Mouse (Mus musculus) cerebellum, adult 8-10 months (tissue): ENCODE data around the gene Cd3e.
"Not testable (repeated sequence)": the region's sequence is repeated elsewhere in the genome, so short reads cannot be mapped to it uniquely, and the experiment has no call there.

Experiments used
- DNase-seq: peaks from one replicate; pipeline ENCODE4 v3.0.0; 2022

Cd3e gene

DNA sequence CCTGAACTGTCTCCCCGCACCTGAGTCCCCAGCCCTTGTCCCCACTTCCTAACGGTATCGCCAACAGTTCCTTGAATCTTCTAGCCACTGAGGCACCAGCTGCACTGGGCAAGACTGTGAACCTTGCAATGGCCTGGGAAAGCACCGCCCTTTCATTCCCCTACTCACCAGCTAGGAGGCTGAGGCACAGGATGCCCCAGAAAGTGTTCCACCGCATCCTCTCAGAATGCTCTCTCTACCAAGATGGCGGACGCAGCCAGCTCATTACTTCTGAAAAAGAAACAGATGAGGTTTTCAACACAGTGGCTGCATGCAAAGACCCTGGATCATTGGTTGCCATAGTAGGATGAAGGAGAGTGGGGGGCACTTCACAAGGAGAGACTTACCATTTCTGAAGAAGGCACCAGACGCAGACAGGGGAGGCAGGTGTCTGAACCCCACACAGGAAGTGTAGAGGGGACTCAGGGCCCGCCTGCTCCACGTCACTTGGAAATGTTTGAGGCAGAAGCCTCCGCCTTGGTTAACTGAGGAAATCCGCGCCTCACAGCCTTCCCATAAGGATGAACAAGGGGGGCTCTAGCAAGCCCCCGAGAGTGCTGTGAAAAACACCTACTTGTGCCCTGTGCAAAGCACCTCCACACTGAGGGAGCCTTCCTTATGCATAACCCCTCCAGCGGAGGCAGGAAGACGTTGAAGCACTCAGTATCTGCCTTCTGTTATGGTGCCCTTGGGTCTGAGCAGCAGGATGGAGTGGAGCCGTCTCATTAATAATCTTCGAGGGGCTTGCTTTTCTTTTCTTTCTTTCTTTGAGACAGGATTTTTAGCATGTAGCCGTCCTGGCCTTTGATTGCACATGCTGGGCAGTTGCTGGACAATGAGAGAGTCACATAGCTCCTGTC lies at the start of gene Cd3e:
Gene Cd3e, minus strand, starts transcription at position 448 of the 899 bp plus-strand sequence.
- no peak for DNase-seq

DNA sequence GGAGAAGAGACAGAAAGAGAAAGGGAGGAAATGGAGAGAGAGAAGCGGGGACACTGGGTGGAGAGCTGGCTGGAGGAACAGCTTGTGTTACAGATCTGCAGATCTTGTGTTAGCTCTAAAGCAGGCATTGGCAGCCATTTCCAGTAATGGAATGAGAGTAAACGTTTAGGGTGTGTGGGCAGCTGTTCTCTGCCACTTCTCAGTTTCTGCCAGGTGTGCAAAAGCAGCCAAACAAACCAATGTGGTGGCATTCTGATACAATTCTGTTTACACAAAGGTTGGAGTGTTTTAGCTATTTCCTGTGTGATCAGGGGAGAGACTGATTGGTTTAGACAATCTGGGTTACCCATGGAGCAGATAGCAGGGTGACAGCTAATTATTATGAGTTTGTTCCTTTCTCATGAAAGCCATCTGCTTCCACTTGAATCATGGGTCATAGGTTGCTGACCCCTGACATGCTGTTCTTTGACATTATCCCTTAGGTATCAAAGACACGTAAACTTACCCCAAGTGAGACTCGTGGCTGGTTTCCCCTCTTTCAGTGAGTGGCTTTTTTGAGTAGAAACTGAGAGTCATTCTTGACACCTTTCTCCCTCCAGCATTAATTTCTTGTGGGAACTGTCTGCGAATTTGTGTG lies 49.0 kb upstream of the Cd3e start:
- no peak for DNase-seq

DNA sequence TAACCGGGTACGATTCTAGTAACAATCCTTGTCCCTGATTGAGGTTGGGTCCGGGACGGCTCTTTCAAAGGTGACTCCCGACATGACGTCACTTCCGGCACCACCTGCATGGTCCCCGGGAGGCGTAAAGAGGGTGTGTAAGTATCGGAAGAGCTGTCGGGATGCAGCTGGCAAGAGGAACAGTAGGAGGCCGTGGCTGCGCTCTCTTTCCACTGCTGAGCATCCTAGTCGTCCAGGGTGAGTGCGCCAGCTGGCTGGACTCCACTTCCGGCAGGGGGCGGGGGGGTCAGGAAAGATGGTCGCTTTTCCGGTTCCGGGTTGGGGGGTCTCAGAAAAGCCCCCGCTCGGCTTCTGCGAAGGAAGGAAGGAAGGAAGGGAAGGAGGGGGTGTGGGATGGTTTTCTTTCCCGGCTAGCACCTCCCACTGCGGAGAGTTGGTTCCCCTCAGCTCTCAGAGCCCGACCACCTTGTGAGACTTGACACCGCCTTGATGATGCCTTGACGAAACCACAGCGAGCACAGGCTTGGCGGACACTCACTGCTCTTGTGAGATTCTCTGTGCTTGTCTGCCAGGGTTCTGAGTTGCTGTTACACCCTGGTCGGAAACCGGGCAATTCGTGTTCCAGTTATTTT lies 45.8 kb upstream of the Cd3e start, which contains the start of gene Mpzl3:
Gene Mpzl3, plus strand, starts transcription at position 105 of the 632 bp plus-strand sequence.
- DNase-seq, result peak; percentile 93

DNA sequence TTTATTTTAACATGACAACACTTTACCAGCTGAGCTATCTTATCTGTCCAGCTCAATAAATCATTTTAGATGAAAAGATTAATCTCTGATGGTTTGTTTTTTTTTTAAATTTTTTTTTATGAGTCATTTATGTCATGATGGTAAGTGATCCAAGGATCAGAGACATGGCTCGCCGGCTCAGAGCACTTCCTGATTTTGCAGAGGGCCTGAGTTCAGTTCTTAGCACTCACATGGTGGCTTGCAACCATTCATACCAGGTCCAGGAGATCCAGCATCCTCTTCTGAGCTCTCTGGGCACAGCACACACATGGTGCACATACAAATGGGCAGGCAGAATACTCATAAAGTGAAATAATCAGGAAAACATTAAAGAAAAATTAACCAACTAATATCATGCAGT lies 40.9 kb upstream of the Cd3e start:
- DNase-seq, result no peak

DNA sequence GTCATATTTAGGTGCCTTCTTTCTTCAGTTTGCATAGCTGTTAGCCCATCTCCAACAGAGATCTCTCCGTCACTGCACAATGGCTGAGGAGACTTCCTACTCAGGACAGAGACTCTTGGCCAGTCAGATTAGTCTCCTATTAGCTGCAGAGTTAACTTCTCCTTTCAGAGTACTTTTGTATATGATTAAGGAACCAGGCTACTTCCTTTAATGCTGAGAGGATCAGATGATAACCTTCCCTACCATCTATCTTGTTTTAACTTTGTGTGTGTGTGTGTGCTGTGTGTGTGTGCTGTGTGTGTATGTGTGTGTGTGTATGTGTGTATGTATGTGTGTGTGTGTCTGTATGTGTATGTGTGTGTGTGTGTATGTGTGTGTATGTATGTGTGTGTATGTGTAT lies 40.3 kb upstream of the Cd3e start:
- no peak for DNase-seq

DNA sequence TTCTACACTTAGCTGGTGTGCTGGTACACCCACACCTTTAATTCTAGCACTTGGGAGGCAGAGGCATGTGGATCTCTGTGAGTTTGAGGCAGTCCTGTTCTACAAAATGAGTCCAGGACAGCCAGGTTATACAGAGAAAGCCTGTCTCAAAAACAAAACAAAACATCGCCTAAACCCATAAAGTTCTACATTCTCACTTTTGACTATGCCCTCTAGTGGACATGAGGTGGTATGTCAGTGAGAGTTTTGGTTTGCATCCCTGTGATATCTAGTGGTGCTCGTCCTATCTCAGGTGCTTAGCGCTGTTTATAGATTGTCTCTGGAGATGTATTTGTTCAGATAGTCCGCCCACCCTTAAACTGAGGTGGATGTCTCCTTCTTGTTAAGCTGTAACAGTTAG lies 39.1 kb upstream of the Cd3e start:
- DNase-seq, result peak; percentile 37

DNA sequence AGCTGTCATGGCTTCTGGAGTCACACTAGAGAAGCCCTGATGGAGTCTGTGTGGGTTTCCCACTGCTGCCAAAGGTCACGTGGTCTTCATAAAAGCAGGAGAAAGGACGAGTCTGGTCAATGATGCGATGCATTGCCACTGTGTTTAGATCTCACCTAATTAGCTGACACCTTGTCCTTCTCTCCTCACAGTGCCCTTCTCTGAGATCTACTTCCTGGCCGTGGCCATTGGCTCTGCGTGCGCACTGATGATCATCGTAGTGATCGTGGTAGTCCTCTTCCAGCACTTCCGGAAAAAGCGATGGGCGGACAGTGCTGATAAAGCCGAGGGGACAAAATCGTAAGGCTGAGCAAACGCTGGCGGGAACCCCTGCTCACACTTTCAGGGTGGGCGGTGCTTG lies 37.5 kb upstream of the Cd3e start:
- DNase-seq, result no peak

DNA sequence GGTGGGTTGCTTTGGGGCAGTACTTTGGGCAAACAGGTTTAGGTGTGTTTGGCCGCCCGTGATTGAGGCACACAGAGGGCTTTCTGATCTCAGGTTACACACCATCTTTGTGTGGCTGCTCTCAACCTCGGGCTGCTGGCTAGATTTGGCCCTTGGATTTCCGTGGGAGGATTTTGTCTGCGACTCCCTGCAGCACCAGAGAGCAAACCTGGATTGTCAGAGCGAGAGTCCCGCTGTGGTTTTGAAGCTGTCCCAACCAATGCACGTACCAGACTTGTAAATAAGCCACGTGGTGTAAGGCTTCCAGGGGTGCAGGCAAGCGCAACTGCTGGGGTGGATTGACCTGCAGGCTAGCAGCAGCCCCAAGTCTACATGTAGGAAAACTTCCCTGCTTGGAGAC lies 33.5 kb upstream of the Cd3e start:
- DNase-seq, result no peak

DNA sequence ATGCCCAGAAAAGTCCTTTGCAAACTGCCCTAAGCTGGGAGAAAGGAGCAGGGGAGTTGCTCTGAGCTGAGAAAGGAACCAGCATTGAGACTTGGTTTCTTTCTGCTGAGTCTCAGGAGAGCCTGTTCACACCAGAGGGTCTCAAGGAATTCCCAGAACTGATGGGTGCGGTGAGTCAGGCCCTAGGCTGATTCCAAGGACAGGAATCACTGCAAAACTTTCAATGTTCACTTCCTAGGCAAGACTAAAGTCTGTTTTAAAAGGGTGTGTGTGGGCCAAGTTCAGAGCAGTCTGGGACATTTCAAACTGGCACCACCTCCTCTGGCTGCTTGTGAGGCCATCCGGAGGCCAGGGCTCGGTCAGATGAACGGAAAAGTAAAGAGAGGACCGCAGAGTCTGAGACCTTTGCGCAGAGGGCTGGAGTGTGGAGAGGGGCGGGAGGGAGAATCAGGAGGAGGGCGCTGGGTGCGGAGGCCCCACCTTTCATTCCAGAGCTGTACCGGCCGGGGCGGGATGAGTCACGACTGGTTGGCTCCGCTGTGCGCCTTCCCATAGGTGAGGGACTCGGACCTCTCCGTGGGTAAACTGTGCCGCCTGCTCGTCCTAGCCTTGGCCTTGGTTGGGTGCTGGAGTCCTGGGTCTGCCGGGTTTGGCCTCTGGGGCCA lies 32.8 kb upstream of the Cd3e start:
- DNase-seq, result no peak

DNA sequence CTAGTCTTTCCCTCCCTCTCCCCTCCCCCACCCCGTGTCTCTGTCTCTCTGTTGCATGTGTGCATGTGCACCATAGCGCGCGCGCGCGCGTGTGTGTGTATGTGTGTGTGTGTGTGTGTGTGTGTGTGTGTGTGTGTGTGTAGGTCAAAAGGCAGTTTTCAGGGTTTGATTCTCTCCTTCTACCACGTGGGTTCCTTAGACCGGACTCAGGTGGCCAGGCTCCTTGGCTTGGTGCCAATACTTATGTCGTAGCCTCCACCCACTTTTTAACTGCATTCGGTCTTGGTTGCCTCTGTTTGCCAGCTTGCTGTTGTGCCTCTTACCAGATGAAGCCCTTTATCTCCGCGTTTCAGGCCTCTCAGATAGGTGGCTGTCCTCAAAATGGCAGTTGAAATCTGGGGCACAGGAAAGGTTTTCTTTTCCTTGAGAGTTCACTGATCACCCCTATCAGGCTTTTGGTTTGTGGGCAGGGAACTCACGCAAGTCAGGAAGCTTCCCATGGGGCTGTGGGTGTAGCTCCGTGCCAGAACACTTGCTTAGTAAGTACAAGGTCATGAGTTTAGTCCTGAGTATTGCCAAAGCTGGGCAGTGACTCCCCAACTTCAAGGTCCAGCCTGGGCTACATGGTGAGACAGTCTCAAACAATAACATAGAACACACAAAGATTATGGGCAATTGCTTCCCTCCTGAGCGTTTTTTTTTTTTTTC lies 31.9 kb upstream of the Cd3e start:
- no peak for DNase-seq

DNA sequence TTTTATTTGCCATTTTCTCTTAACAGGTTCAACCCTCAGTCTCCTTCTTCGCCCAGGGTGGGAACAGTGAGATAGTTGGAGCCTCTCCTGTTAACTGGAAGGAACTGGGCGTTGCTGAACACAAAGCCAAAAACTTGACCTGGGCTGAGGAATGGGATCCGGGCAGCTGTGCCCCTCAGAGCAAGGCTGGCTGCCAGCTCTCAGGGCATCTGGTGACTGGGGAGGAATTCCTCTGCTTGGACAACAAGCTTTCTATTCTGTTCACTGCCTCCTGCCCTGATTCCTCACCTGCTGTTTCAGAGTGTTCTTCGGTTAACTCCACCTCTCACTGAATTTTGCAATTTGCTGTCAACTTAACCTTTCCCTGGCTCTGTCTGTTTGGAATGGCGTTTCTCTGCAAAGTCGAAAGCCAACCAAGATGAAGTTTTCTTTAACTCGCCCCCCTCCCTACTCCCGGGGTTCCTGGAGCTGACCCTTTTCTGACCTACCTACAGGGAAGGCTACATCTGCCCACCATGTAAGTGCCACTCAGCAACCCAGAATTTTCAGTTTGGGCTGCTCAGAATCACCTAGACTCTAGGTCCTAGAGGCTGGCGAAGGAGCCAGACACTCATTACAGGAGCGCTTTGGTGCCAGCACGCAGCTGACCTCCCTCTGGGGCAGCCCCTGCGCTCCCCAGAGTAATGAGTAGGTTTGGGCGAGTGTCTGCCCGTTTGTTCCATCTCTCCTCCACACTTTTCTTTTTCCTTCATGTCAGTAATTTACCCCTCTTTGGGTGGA lies 30.8 kb upstream of the Cd3e start:
- no peak for DNase-seq

DNA sequence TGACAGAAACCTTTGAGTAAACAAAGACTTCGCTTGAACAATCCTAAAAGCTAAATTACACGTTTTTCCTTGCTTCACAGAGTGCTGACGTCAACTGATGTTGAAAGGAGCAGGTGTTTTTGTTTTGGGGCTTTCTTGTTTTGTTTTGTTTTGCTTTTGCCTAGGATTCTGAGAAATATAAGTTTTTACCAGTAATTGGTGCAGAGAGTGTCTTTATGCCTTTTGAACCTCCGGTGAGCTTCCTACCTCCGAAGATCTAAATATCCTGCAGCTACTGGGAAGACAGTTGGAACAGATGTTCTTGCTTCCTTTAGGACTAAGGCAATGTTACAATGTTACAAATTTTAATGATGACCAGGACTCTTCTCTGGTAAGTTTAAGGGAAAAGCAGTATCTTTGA lies 30.1 kb upstream of the Cd3e start, which contains the start of gene Mpzl2:
Gene Mpzl2, plus strand, starts transcription at position 301 of the 400 bp plus-strand sequence.
- no peak for DNase-seq

DNA sequence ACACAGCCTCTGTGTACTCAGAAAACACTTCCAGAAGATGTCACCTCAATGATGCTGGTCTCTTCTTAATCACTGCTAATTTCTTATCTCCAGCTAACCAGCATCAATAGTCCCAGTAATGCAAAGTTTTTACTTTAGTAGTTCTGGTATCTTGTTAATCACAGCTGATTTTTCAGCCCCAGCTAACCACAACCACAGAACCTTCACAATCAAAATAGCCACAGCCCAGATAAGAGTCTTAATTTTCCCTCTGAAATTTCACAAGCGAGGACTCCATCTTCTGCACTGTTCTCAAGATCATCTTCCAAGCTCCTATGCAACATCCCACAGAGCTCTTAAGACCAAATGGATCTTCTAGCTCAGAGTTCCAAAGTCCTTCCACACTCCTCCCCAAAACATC lies 28.4 kb upstream of the Cd3e start:
- not testable (repeated sequence) for DNase-seq

DNA sequence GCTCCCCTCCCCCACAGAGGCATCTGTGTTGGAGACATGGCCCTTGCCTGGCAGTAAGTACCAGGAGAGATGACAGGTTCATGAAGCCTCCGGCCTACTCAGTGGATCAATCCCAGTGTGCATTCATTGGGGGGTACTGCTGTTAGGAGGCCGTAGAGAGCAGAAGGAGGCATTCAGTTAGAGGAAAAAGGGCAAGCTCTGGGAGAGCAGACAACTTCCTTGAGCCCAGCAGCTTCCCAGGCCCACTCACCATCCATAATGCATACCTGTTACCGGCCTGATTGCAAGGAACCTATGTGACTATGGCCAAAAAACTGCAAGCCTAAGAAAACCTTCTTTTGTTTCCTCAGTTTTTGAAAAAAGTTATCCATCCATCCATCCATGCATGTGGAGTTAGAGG lies 25.1 kb upstream of the Cd3e start:
- no peak for DNase-seq

DNA sequence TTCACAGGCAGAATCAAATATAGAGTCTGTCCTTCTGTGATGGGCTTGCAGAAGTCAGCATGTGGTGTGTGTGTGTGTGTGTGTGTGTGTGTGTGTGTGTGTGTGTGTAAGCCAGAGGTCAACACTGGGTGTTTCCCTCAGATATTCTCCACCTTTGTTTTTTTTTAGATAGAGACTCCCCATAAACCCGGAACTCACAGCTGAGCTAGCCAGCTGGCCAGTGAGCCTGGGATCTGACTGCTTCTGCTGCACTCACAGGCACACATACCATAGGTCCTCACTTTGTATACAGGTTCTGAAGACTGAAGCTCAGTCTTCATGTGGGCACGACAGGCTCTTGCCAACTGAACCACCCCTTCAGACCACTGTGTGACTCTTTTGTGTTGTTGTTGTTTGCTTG lies 22.8 kb upstream of the Cd3e start:
- DNase-seq, result no peak

DNA sequence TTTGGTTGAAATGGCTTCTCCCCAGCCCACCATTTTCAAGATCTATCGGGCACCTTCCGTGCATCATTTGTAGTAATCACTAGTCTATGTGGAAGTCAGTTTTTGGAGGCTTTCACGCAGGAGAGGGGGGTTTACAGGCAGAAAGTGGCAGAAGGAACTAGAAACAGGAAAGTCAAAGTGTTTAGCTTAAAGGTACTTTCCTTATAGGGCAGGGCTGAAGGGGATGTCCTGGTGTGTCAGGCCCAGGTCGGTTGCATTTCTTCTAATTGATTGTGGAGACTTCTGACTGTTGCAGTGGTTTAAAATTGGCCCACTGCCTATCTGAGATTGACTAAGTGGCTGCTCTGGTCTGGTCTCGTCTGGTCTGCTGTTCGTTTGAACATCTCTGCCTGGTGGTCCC lies 20.9 kb upstream of the Cd3e start:
- DNase-seq, result no peak

DNA sequence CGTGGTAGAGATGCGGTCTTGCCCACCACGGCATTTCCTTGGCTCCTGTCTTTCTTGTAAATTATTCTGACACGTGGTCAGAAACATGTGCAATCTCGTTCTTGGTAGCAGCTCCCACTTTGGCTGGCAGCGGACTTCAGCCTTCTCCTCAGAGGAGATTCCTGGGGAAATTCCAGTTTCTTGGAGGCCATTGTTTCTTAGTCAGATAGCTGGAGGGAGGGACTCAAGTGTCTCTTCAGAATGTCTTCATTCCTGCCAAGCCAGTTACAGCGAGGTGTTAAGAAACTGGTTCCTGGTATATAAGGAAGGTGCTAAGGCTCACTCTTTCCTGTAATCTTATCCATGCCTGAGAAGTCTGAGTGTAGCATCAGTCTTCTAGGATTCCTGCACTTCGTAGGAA lies 17.9 kb upstream of the Cd3e start:
- DNase-seq, result no peak

DNA sequence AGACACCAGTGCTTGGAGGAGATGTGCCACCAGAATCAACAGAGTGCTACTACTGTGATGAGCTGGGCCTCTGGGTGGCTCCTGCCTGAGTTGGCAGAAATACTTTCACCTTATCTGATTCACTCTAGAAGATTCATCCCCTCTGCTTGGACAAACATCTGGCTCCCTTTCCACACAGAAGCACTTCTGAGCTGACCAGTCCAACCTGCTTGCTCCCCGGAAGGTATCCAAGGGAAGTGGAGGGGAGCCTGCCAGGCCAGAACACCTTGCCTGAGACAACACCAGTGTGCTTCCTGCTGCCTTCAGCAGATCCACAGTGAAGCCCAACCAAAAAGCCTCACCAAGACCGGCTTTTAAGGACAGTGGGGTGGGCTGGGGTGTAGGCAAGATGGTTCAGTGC lies 14.8 kb upstream of the Cd3e start:
- DNase-seq, result no peak

DNA sequence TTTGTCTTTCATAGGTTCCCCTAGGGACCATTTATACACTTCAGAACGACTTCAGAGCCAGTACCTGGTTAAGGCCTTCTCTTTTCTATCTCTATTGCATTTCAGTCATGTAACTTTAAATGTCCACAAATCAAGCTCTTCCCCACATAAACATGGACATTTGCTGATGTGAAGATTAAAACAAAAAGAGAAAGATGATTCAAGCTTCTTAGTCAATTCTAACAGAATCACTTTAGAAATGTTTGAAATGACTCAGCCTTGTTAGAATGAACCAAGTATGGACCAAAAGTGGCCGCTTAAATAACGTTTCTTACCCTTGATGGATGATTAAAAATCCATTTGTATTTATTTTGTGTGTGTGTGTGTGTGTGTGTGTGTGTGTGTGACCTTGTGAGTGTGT lies 14.2 kb upstream of the Cd3e start:
- DNase-seq, result no peak

DNA sequence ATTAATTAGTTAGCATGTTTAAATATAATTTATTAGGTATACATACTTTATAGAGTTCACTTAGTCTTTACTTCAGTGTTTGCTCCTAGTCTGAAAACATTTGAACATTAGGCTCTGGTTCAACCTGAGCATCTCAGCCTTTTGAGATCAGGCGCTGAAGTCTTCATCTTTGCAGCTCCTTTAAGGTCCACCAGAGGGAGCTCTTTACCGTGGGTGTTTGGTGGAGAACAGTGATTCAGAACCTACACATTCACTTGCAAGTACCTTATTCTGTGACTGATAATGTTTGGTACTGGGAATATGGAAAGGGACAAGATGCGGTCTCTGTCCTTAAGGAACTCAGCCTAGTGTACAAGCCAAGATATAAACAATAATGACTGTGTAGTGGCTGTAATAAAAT lies 13.4 kb upstream of the Cd3e start:
- DNase-seq, result peak; percentile 71

DNA sequence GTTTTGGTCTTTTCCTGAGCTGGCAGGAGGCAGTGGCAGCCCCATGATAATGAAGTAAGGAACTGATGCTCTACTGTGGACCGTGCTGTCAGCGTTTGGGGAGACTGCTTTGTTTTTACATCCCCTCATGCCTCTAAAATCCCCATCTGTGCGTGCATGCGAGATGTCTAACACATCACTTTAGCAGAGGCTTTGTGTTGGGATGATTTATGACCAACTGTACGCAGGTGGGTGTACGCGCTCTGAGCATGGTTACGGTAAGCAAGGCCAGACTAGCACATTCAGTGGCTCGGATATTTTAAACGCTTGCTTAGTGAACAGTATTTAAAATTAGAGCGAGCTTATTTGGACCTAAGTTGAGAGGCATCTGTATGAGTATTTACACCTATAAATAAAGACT lies 8.6 kb upstream of the Cd3e start:
- no peak for DNase-seq

DNA sequence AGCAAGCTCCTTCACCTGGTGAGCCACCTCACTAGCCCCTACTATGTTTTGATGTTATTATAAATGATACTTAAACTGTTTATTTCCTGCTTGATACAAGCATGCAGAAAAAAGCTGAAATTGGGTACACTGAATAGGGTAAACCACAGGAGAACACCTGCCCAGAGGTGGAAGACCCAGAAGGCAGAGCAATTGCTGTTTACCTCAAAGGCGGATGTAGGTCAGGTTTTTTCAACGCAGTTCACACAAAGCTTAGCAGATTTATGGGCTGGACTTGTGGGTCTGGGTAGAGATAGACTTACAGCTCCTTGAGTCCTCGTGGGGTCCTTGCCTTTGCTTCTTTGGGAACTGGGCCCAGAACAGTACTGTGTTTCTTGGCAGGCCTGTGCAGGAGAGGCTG lies 6.4 kb upstream of the Cd3e start:
- no peak for DNase-seq
